Mouse (Mus musculus): ENCODE measurements around the gene Dguok.

The Dguok gene

GRCm38 (mm10) chr6:83456131-83456983, 50.4 kb downstream of the Dguok start:
- peak; percentile 64 for DNase-seq (ENCODE audit: low spot score)

- DNase-seq (ENCODE audit: low spot score) = no peak
These were observed 51.2 kb downstream of the Dguok start for GRCm38 (mm10) chr6:83455328-83456130.

DNA sequence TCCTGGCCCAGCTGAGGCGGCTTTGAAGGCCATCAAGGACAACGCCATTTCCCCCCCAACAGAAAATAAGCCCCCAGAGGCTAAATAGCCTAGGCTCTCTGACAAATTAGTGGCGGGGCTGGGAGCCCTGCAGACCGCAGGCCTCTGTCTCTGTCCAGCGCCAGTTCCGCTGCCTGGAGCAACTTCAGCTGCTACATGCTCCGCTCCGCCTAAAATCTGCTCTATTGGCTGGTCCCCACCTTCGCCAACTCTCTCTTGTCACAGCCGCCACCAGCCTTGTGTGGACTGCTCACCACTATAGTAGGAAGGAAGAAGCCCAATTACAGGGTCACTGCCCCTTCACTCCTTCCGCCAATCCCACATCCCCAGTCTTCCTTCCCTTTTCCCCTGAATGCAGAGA, 53.1 kb downstream of the Dguok start:
- DNase-seq (ENCODE audit: low spot score) = no peak

GRCm38 (mm10) chr6:83450451-83451303, 56.1 kb downstream of the Dguok start:
- no peak for DNase-seq (ENCODE audit: low spot score)

DNA sequence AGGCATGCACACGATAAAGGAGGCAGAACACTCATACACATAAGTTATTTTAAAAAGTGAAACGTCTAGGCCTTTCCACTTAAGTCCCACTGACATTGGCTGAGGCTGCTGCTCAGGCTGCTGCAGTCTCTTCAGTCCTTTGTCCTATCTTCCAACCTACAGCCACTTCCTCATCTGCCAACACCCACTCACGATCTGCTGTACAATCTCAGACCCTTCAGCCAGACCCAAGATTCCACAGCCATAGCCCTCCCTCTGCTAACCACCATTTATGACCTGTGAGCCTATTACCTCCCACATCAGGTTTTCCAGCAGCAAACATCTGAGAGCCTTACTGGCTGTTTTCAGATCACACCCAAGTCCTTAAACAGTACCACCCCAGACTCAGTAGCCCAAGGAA, 57.3 kb downstream of the Dguok start:
- DNase-seq (ENCODE audit: low spot score) = no peak

DNA sequence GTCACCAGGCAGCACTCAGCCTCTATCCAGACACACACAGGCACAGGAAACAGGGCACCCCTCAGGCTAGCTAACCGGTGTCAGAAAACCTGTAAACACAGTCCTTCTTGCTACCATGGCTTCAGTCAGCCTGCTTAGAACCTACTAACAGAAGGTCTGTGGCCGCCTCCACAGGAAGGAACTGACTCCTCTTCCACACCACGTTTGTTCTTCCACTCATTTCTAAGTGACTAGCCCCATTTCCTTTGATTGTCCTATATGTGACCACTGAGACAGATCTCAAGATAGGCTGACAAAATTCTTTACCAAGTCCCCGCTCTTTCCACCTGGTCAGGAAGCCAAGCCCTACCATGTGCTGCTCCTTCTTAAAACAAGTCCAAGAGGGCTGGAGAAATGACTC, 57.9 kb downstream of the Dguok start:
- no peak for DNase-seq (ENCODE audit: low spot score)

DNA sequence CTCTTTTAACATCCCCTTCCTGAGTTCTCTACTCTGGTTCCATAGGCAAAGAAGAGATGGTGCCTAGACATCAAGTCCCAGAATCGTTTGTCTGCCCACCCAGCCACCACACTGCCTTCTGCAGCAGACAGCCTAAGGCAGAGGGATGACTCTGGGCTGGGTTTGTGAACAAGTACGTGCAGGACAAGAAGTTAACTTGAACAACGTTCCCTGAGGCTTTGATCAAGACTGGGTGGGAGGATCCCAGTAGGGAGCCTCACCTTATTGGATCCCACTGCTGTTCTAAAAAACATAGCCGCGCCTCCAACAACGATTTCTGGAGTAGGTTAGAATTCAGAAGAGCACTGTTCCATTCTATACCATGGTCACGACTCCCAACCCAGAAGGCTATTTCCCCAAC, 59.7 kb downstream of the Dguok start:
- no peak for DNase-seq (ENCODE audit: low spot score)

- DNase-seq (ENCODE audit: low spot score) = no peak
These were observed 61.0 kb downstream of the Dguok start for GRCm38 (mm10) chr6:83445796-83446195.

DNA sequence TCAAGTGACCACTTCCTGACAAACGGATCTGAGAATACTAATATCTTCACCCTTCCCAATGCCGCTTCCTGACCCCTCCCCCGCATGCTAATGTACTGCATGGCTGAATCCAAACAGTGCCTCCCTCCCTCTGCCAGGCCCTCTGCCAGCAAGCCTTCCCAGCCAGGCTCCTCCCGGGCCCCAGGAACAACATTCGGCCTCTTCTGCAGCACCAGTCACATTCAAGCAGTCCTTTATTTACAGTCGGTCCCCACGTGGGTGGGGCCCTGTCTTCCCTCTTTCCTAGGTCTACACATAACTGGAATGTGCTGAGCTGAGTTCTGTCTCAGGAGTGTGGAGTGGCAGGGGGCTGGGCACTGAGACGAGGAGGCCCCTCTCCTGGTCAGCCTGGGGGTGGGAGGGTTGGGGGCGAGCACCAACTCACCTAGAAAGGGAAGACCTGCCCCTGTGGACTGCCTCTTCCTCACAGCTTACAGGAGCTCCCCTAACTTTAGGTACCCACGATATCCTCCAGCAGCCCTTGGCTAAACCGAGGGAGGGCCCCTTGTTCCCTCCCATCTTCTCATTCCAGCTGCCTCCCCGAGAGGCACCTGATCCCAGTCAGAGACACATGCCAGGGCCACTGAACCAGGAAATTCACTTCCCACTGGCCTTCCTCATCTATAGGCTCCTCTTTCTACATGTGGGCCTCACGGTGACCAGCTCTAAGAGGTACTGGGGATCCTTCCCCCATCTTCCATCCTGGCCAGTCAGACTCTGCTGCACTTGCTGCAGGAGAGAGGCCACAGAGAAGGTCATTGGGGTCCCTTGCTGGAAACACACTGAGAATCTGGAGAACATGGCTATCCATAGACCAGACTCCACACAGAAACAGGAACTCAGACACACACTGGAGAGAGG, 63.1 kb downstream of the Dguok start:
- peak; percentile 98 for DNase-seq (ENCODE audit: low spot score)

DNA sequence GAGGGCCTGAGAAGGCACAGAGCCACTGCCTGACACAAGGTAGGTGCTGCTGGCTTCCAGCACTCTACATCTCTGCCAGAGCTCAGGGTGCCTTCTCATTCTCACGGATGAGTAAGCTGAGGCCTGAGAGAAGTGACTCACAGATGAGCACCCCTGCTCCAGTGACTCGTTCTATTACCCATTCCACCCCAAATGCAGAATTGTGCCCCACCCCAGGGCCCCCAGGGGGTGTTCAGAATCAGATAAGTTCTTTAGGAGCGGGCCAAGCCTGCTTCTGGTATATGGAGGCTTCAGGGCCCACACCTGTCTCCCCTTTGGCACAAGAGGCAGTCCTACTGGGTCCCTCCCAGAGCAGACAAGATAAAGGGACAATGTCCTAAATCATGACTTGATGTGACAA, 64.1 kb downstream of the Dguok start:
- DNase-seq (ENCODE audit: low spot score) = peak; percentile 59

DNA sequence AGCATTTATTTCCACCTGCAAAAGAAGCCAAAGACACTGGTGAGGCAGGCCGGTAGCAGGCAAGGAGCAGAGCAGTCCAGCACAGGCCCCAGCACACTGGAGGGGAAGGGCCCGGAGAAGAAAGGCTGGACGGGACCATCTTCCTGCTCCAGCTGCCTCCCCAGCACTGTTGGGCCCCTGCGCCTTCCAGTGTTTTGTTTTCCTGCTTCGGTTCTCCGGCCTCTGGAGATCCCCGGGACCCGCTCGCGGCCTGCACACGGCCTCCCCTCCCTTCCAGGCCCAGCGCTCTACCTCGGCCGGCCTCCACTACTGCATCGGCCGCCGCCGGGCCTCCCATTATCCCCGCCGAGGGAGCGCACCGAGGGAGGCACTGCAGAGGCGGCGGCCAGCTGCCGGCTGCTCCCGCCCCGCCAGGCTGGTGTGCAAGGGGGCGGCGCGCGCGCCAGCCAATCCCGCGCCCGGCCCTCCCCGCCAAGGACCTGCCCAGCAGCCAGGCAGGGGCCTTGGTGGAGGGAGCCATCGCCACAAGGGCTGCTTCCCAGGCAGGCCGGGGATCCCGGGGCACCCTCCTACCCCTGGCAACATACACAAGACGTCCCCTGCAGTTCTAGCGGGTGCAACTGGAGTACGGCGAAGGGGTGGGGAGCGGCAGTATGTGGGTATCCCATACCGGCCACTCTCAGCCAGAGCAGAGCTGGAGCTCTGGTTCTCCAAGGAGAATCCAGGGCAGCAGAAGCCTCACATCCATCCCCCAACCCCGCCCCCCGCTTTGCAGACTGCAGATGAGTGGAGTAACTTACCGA, 65.3 kb downstream of the Dguok start:
- DNase-seq (ENCODE audit: low spot score) = peak; percentile 90

GRCm38 (mm10) chr6:83440510-83441258, 66.1 kb downstream of the Dguok start:
- peak; percentile 73 for DNase-seq (ENCODE audit: low spot score)

GRCm38 (mm10) chr6:83440197-83440509, 66.6 kb downstream of the Dguok start:
- no peak for DNase-seq (ENCODE audit: low spot score)

GRCm38 (mm10) chr6:83439781-83440180, 67.0 kb downstream of the Dguok start:
- DNase-seq (ENCODE audit: low spot score) = no peak

GRCm38 (mm10) chr6:83439119-83439767, 67.5 kb downstream of the Dguok start:
- no peak for DNase-seq (ENCODE audit: low spot score)

GRCm38 (mm10) chr6:83438584-83438983, 68.2 kb downstream of the Dguok start:
- no peak for DNase-seq (ENCODE audit: low spot score)

DNA sequence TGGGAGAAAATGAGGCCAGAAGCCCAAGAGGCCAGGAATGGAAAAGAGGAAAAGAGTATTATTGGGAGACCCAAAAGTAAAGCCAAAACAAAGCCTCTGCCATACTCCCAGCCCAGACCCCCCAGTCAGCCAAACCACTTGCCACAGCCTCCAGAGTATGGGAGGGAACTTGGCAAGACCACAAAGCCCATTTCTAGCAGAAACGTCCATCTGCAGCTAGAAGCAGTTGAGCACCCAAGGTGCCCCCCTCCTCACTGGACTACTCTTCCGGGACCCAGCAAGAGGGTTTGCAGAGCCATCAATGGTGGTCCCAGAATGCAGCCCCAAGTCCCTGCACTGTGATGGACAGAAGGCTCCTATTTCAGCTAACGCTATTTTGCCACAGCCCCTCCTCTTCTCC, 69.0 kb downstream of the Dguok start:
- DNase-seq (ENCODE audit: low spot score) = no peak

DNA sequence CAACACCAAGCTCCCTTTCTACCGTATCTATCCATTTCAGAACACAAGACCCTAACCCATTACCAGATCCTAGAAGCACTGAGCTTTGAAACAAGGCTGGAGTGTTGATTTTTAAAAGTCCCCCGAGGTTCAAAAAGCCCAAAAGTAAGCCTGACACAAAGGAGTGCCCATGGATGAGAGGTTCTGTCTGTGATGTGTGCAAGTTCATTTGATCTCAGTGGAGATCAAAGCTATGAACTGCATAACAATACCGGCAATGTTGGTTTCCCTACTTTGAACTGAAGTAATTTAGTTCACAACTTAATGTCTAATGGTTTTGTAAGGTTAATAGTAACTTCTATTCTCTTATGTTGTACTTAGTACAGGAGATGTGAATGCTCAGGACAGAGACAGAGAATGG, 69.5 kb downstream of the Dguok start:
- no peak for DNase-seq (ENCODE audit: low spot score)

GRCm38 (mm10) chr6:83436547-83436946, 70.2 kb downstream of the Dguok start:
- DNase-seq (ENCODE audit: low spot score) = no peak
